ENCODE assay signal across 8 mouse cellular contexts in genomic region chr1:30874261-30875131, GRCm38 (mm10). TPM values are rescaled to one million over a fixed set of nuclear protein-coding genes. Genes with fewer than 3 reads are reported as not detected.
DNase-seq lines count a peak whose midpoint lies in the region; ATAC-seq and TF ChIP-seq lines count a peak whose summit lies in the region.

No protein-coding gene starts in this region.

- WGBS in hindbrain, postnatal 0 days = 48% methylated on average over 15 of the region's 15 CpGs
- 55% methylated on average over 15 of the region's 15 CpGs for WGBS in neural tube, embryonic 13.5 days

- H3K4me3 ChIP-seq in layer of hippocampus, adult 2 months = peak overlapping the region; percentile 63
- peak overlapping the region; percentile 98 for H3K4me3 ChIP-seq in brown adipose tissue, adult 24 weeks (ENCODE audit: insufficient read depth, low read depth, low read length)
- peak overlapping the region; percentile 89 for H3K4me3 ChIP-seq in hindbrain, postnatal 0 days (ENCODE audit: low read length)
- H3K4me3 ChIP-seq in neural tube, embryonic 13.5 days = peak overlapping the region; percentile 92

- peak overlapping the region; percentile 99 for H3K27ac ChIP-seq in layer of hippocampus, adult 2 months
- peak overlapping the region; percentile 72 for H3K27ac ChIP-seq in brown adipose tissue, adult 24 weeks (replicated peaks; ENCODE audit: low read depth, low read length)
- peak overlapping the region; percentile 98 for H3K27ac ChIP-seq in hindbrain, postnatal 0 days
- peak overlapping the region; percentile 99 for H3K27ac ChIP-seq in neural tube, embryonic 13.5 days (replicated peaks)

- no peak for ATAC-seq in hindbrain, postnatal 0 days
- ATAC-seq in neural tube, embryonic 13.5 days (ENCODE audit: low read depth) = no peak

- DNase-seq in layer of hippocampus, adult 2 months (ENCODE audit: low spot score in 2 of 2) = no peak
- no peak for DNase-seq in layer of hippocampus, postnatal 14 days (ENCODE audit: low spot score in 2 of 2)
- no peak for DNase-seq in hindbrain, postnatal 0 days (ENCODE audit: low spot score)
- no peak for DNase-seq in adrenal gland, postnatal 36 days
- no peak for DNase-seq in spleen, postnatal 36 days (ENCODE audit: low spot score in 2 of 2)
- no peak for DNase-seq in spleen, postnatal 4 days (ENCODE audit: low spot score in 2 of 2)

- no peaks in the 10 kb centered on the region for H3K4me1 ChIP-seq in brown adipose tissue, adult 24 weeks (ENCODE audit: control insufficient read depth, insufficient read depth, insufficient read length, low read length)
- H3K4me1 ChIP-seq in hindbrain, postnatal 0 days (ENCODE audit: insufficient read depth, low read length) = peaks cover 4% of the 10 kb centered on the region; the same call in 1 of the 2 replicates
- H3K4me1 ChIP-seq in neural tube, embryonic 13.5 days (replicated peaks) = peaks cover 32% of the 10 kb centered on the region

- no peaks in the 10 kb centered on the region for H3K9me3 ChIP-seq in hindbrain, postnatal 0 days (ENCODE audit: low read length)
- no peaks in the 10 kb centered on the region for H3K9me3 ChIP-seq in neural tube, embryonic 13.5 days

- H3K27me3 ChIP-seq in hindbrain, postnatal 0 days (ENCODE audit: insufficient read depth, low read length) = no peaks in the 10 kb centered on the region
- H3K27me3 ChIP-seq in neural tube, embryonic 13.5 days = no peaks in the 10 kb centered on the region

- no peak for TF ChIP-seq CTCF in layer of hippocampus, adult 2 months (conservative IDR thresholded peaks at IDR 0.05)
- no peak for TF ChIP-seq CTCF in hindbrain, postnatal 0 days (IDR thresholded peaks at IDR 0.05; ENCODE audit: low read depth)

- no peaks in the 10 kb centered on the region for H3K36me3 ChIP-seq in hindbrain, postnatal 0 days (ENCODE audit: insufficient read depth, low read length)
- no peaks in the 10 kb centered on the region for H3K36me3 ChIP-seq in neural tube, embryonic 13.5 days

- peak overlapping the region; percentile 91 for H3K9ac ChIP-seq in hindbrain, postnatal 0 days (replicated peaks; ENCODE audit: low read length)
- H3K9ac ChIP-seq in neural tube, embryonic 13.5 days = peak overlapping the region; percentile 95

- H3K4me2 ChIP-seq in hindbrain, postnatal 0 days (ENCODE audit: low read depth, low read length) = peak overlapping the region; percentile 60
- peak overlapping the region; percentile 62 for H3K4me2 ChIP-seq in neural tube, embryonic 13.5 days

RNA-seq across cellular contexts. Expression of gene Phf3, which starts 0.8 kb away (rescaled TPM):
- 10 to 100 TPM; 83.6 to 99.1 TPM for total RNA-seq in layer of hippocampus, adult 2 months (2021)
- 10 to 100 TPM; 81.5 to 83.0 TPM for total RNA-seq in layer of hippocampus, postnatal 14 days (2021)
- 29.0 and 36.1 TPM in 2 replicates for polyA plus RNA-seq in brown adipose tissue, adult 24 weeks (2012; ENCODE audit: insufficient read depth, insufficient read length, missing spikeins)
- 40.9 and 57.4 TPM in 2 replicates for total RNA-seq in hindbrain, postnatal 0 days (2014; rRNA removed)
- polyA plus RNA-seq in hindbrain, postnatal 0 days (2015; fragmentation: Nextera tagmentation; extraction: Ambion mirVana) = 31.6 and 31.7 TPM in 2 replicates
- 38.5 and 48.1 TPM in 2 replicates for polyA plus RNA-seq in neural tube, embryonic 13.5 days (2015; fragmentation: Nextera tagmentation; extraction: Ambion mirVana)
- total RNA-seq in adrenal gland, postnatal 36 days (2021) = 10 to 100 TPM; 78.3 to 85.5 TPM
